13 mouse cellular contexts compared by ENCODE assay signal in the genomic region with DNA sequence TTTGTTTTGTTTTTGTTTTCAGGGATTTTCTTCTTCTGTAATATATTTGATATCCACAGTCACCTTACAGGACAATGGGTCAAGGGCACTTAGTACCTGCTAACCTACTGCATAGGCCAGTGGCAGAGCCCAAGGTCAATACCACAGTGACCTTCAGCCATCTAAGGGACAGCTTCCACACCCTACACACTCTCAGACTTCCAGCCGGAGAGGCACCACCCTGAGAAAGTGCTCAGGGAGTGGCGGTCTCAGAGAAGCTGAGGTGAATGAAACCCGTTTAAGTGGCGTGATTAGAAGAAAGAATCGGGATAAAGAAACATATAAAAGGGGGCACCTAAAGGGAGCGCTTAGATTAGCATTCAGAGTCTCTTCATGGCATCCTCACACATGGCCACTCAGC.
"Had no signal": no experiment of that assay in that cellular context is flagged by ENCODE, and none has a peak within 500 bp of the region (broad histone marks: within the 10 kb centered on the region; RNA-seq: fewer than 3 reads in every experiment).

No protein-coding gene starts in this region.

- DNase-seq: lung, adult 18-20 months; lung, embryonic 14.5 days; lung, postnatal 10 days; midbrain, embryonic 14.5 days; right cerebral cortex, postnatal 14 days; thymus, adult 2 months; thymus, postnatal 25 days had no signal

- H3K4me3 ChIP-seq: megakaryocyte, embryonic 14.5 days; midbrain, embryonic 12.5 days; neural tube, embryonic 12.5 days; stomach, embryonic 15.5 days had no signal

- H3K9me3 ChIP-seq: megakaryocyte, embryonic 14.5 days; midbrain, embryonic 12.5 days; neural tube, embryonic 12.5 days; stomach, embryonic 15.5 days had no signal

- H3K27ac ChIP-seq: macrophage; midbrain, embryonic 12.5 days; neural tube, embryonic 12.5 days; stomach, embryonic 15.5 days; stomach, postnatal 0 days had no signal

- H3K4me1 ChIP-seq: megakaryocyte, embryonic 14.5 days; midbrain, embryonic 12.5 days; neural tube, embryonic 12.5 days; stomach, embryonic 15.5 days had no signal

- H3K36me3 ChIP-seq: midbrain, embryonic 12.5 days; neural tube, embryonic 12.5 days; stomach, embryonic 15.5 days had no signal

- H3K9ac ChIP-seq: lung, embryonic 14.5 days; midbrain, embryonic 12.5 days; neural tube, embryonic 12.5 days; stomach, embryonic 15.5 days had no signal

- H3K4me2 ChIP-seq: lung, embryonic 14.5 days; midbrain, embryonic 12.5 days; neural tube, embryonic 12.5 days; stomach, embryonic 15.5 days had no signal

- H3K27me3 ChIP-seq: midbrain, embryonic 12.5 days; neural tube, embryonic 12.5 days; stomach, embryonic 15.5 days had no signal
